Mouse (Mus musculus) CH12.LX (cell line): ENCODE results near the gene Zfand2a. TPM values are rescaled to one million over a fixed set of nuclear protein-coding genes. Genes with fewer than 3 reads are reported as not detected.

Source experiments
- DNase-seq: peaks from one replicate; pipeline ENCODE4 v3.0.0-alpha.2; 2013; ENCODE audit errors: extremely low read depth
- H3K27ac ChIP-seq: 2 replicates; pipeline ENCODE4 v1.5.1; 2012; ENCODE audit warnings: low read depth, mild to moderate bottlenecking, control low read depth, moderate library complexity; ENCODE audit not compliant: insufficient read depth
- H3K27me3 ChIP-seq: replicated peaks from 2 replicates; pipeline ENCODE3; 2012; ENCODE audit warnings: inconsistent platforms
- H3K36me3 ChIP-seq, 2 experiments: replicated peaks in 1 of 2; 2 replicates each; pipeline versions ENCODE3 to v1.6.1; 2012; ENCODE audit warnings: inconsistent platforms in 1 of 2, low read length in 1 of 2, mild to moderate bottlenecking in 1 of 2, mixed read lengths in 1 of 2, moderate library complexity in 1 of 2; ENCODE audit not compliant: control insufficient read depth in 1 of 2, insufficient read depth in 1 of 2
- H3K4me1 ChIP-seq, 2 experiments: 2 replicates each; pipeline ENCODE4 v1.6.1; 2012; ENCODE audit warnings: inconsistent platforms in 1 of 2, moderate library complexity in 1 of 2; ENCODE audit not compliant: insufficient read depth in 2 of 2, control insufficient read depth in 1 of 2
- H3K4me2 ChIP-seq: 2 replicates; pipeline ENCODE4 v1.6.1; 2012; ENCODE audit warnings: low read depth, mild to moderate bottlenecking, control low read depth; ENCODE audit not compliant: poor library complexity, insufficient read depth, severe bottlenecking
- H3K4me3 ChIP-seq, 3 experiments: fragments of 150-350 bp in 1 of 3; sonication (generic) in 1 of 3; replicated peaks in 1 of 3; 2 replicates each; pipeline versions ENCODE3 to v1.5.1; 2011 to 2012; ENCODE audit warnings: low read depth in 2 of 3, low read length in 2 of 3, mild to moderate bottlenecking in 2 of 3, moderate library complexity in 2 of 3, control low read depth in 1 of 3, improper control_type of control experiment in 1 of 3, inconsistent platforms in 1 of 3, mixed read lengths in 1 of 3; ENCODE audit not compliant: poor library complexity in 1 of 3
- H3K79me2 ChIP-seq: replicated peaks from 2 replicates; pipeline ENCODE4 v1.6.1; 2012; ENCODE audit warnings: mild to moderate bottlenecking, moderate library complexity; ENCODE audit not compliant: control insufficient read depth, poor library complexity, insufficient read depth, severe bottlenecking; ENCODE audit errors: extremely low read depth
- H3K9ac ChIP-seq: 2 replicates; pipeline ENCODE4 v1.6.1; 2012; ENCODE audit warnings: low read depth, mild to moderate bottlenecking, control low read depth, moderate library complexity; ENCODE audit not compliant: insufficient read depth
- H3K9me3 ChIP-seq: replicated peaks from 2 replicates; pipeline ENCODE3; 2012; ENCODE audit warnings: low read length, inconsistent platforms, mixed read lengths
- CHD1 ChIP-seq: IDR thresholded peaks from 2 replicates; pipeline ENCODE4 v1.6.1; 2012; ENCODE audit warnings: low read depth, low read length, improper control_type of control experiment, inconsistent platforms
- IRF4 ChIP-seq: IDR thresholded peaks from 2 replicates; pipeline ENCODE4 v1.6.1; 2014; ENCODE audit warnings: low read depth, mild to moderate bottlenecking, inconsistent platforms, low read length, improper control_type of control experiment
- JUND ChIP-seq: conservative IDR thresholded peaks from 2 replicates; pipeline ENCODE4 v1.6.1; 2011; ENCODE audit warnings: low read depth, low read length, improper control_type of control experiment
- MEF2A ChIP-seq: IDR thresholded peaks from 2 replicates; pipeline ENCODE4 v1.6.1; 2014; ENCODE audit warnings: low read depth, mild to moderate bottlenecking, inconsistent platforms, low read length, improper control_type of control experiment, borderline replicate concordance
- NRF1 ChIP-seq: IDR thresholded peaks from 2 replicates; pipeline ENCODE4 v1.6.1; 2014; ENCODE audit warnings: low read depth, mild to moderate bottlenecking, inconsistent platforms, low read length, improper control_type of control experiment, moderate library complexity
- PAX5 ChIP-seq: IDR thresholded peaks from 2 replicates; pipeline ENCODE4 v1.6.1; 2012; ENCODE audit warnings: low read length, inconsistent platforms, mixed read lengths
- POLR2A ChIP-seq: IDR thresholded peaks from 2 replicates; pipeline ENCODE4 v1.6.1; 2011; ENCODE audit warnings: low read depth, mild to moderate bottlenecking, improper control_type of control experiment, low read length
- SIN3A ChIP-seq: IDR thresholded peaks from 2 replicates; pipeline ENCODE4 v1.6.1; 2012; ENCODE audit warnings: low read length, improper control_type of control experiment, inconsistent platforms
- TBP ChIP-seq: conservative IDR thresholded peaks from 2 replicates; pipeline ENCODE4 v1.6.1; 2011; ENCODE audit warnings: low read depth, low read length, improper control_type of control experiment
- TCF12 ChIP-seq: IDR thresholded peaks from 2 replicates; pipeline ENCODE4 v1.6.1; 2014; ENCODE audit warnings: low read depth, mild to moderate bottlenecking, inconsistent platforms, low read length, improper control_type of control experiment
- UBTF ChIP-seq: IDR thresholded peaks from 2 replicates; pipeline ENCODE4 v1.6.1; 2012; ENCODE audit warnings: low read depth, mild to moderate bottlenecking, inconsistent platforms, low read length, improper control_type of control experiment, moderate library complexity
- USF2 ChIP-seq: conservative IDR thresholded peaks from 2 replicates; pipeline ENCODE4 v1.6.1; 2011; ENCODE audit warnings: low read depth, low read length, improper control_type of control experiment
- ZKSCAN1 ChIP-seq: IDR thresholded peaks from 2 replicates; pipeline ENCODE4 v1.6.1; 2012; ENCODE audit warnings: low read depth, inconsistent platforms, low read length, improper control_type of control experiment, borderline replicate concordance
- ZMIZ1 ChIP-seq: IDR thresholded peaks from 2 replicates; pipeline ENCODE4 v1.6.1; 2012; ENCODE audit warnings: low read depth, mild to moderate bottlenecking, inconsistent platforms, low read length, improper control_type of control experiment
- ZNF384 ChIP-seq: IDR thresholded peaks from 2 replicates; pipeline ENCODE4 v1.6.1; 2012; ENCODE audit warnings: low read depth, low read length, improper control_type of control experiment, inconsistent platforms
- dilution Hi-C: fragments of 300-500 bp; cut with MboI; formaldehyde crosslinking; loops from 2 replicates; pipeline ENCODE4 v1.14.3; 2020; ENCODE audit warnings: low sequenced_read_pairs; ENCODE audit not compliant: extremely low pct_unique_long_range_greater_than_20kb, extremely low pct_ligation_motif_present
- in situ Hi-C: fragments of 300-500 bp; cut with MboI; formaldehyde crosslinking; loops from 3 replicates; pipeline ENCODE4 v1.14.3; 2019; ENCODE audit warnings: low sequenced_read_pairs, low pct_ligation_motif_present, low pct_unique_long_range_greater_than_20kb, mixed read lengths
- polyA plus RNA-seq: library from polyadenylated mRNA; unstranded; fragments of >175 nt; gene quantifications from 2 replicates; pipeline ENCODE4 v1.2.1, GENCODE M21; 2012; ENCODE audit warnings: low read depth; ENCODE audit not compliant: insufficient read length
- total RNA-seq, 2 experiments: library from RNA; depleted of rRNA; stranded (reverse); fragments of 300-350 nt in 1 of 2; fragments of >200 nt in 1 of 2; gene quantifications; 2 replicates each; pipeline ENCODE4 v1.2.3; 2012 to 2014

Zfand2a gene
- total and polyA plus RNA-seq, 3 experiments: 5.8 to 13.4 (median 9.2) TPM

DNA sequence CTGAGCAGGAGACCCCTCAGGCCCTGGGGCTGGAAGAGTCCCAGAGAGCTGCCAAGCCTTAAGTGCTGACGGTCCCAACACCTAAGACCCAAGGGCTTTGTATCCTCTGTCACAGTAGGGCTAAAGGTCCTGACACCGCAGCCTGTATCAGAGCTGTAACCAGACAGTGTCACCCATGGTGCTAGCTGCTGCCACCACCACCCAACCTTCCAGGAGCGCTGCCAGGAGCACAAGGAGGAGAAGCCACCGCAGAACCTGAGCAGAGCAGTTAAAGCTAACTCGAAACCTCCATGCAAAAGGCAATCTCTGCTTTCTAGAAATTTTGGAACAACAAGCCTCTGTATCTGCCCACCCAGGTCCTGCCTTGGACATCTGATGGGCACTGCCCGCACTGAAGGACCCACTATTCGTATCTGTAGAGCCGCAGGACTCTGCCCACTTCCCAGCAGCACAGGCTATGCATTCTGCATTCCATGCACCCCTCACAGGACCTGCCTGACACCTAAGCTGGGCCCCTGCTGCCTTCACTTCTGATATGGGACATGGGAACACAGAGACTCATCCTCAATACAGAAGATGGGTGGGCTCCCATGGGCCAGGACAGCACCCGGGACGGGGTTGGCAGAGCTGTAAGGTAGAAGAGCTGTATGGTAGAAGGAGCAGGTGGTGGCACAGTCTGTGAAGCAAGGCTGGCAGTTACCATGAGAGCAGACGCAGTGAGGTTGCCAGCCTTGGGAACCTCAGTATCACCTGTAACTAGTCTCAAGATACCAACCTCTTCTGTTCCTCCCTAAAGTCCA, 43.2 kb downstream of the Zfand2a start:
- Histone ChIP-seq H3K4me1 (no peaks in the 10 kb centered on the region), H3K9me3 (no peaks in the 10 kb centered on the region), H3K79me2 (no peaks in the 10 kb centered on the region), H3K4me3 (no peak overlapping the region), H3K27ac (no peak overlapping the region), H3K4me2 (no peak overlapping the region), H3K27me3 (no peaks in the 10 kb centered on the region), H3K9ac (no peak overlapping the region), H3K36me3 (peaks cover 0 to 71% of the 10 kb centered on the region in 2 experiments)
- DNase-seq: no peak
- dilution Hi-C loops: no loop called here
- in situ Hi-C loops: no loop called here
- TF ChIP-seq ZMIZ1 (no peak), TCF12 (no peak), MEF2A (no peak), SIN3A (no peak)

DNA sequence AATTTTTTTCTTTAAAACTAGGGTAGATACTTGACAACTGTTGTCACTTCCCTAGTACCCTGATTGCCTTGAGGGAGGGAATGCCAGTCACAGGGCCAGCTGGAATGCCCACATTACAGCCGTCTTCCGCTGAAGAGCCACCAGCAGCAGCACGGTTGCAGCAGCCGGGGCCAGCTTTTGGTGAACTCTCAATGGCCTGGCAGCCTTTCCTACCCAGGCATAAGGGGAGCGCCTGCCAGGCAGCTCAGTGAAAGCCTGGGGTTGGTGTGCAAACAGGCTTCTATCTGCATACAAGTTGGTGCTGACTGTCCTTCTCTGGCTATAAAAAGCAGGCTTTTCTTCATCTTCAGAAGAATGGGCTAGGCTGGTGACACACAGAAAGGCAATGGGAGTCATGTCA, 43.9 kb downstream of the Zfand2a start:
- no peak for DNase-seq
- Histone ChIP-seq H3K27ac (no peak overlapping the region), H3K4me2 (no peak overlapping the region)
- TF ChIP-seq CHD1 (no peak), TBP (no peak), USF2 (no peak), JUND (no peak), PAX5 (no peak), IRF4 (no peak), ZKSCAN1 (no peak), NRF1 (no peak), UBTF (no peak), ZNF384 (no peak), POLR2A (no peak)
- TF ChIP-seq, all 38 proteins: peak for 0
- Histone ChIP-seq H3K9me3 (no peaks in the 10 kb centered on the region), H3K4me1 (no peaks in the 10 kb centered on the region), H3K4me3 (no peak overlapping the region), H3K79me2 (no peaks in the 10 kb centered on the region), H3K36me3 (peaks cover 0 to 70% of the 10 kb centered on the region in 2 experiments), H3K9ac (no peak overlapping the region), H3K27me3 (no peaks in the 10 kb centered on the region)
- dilution Hi-C loops (no loop called here), in situ Hi-C loops (no loop called here)
